Mouse (Mus musculus): ENCODE results near the gene Slc35e3.

DNA sequence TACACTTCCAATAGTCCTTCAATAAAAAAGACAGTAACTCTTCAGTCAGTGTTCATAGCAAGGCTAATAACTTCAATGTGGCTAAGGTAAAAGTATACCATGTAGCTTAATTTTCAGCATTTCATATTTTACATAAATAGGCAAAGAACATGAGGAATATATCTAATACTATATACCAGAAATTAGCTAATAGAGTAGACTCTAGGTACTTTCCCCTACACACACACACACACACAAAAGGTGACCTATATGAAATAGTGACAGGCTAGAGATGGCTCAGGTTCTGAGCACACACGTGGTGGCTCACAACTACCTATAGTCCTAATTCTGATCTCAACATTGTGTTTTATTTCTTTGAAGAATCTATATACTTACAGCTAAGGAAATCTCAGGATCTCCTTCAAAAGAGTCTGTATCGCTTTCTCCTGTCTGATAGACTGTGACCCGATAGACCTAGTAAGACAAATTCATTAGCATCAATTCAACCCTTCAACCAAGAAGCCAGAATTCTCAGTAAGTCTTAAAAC, 55.3 kb downstream of the Slc35e3 start:
- TF ChIP-seq POLR2A (IDR thresholded peaks at IDR 0.05; ENCODE audit: borderline replicate concordance, extremely low read depth, low read depth, low read length): no peak
- TF ChIP-seq CTCF (IDR thresholded peaks at IDR 0.05; ENCODE audit: insufficient read depth, low read length): no peak
